Mouse (Mus musculus) bone marrow macrophage, adult 2 months (primary cell): ENCODE measurements around the gene Lrrc38.

Experiments used
- CTCF ChIP-seq: IDR thresholded peaks from 2 replicates; pipeline ENCODE4 v1.5.1; 2012; ENCODE audit warnings: low read depth, mild to moderate bottlenecking, low read length, moderate library complexity
- POLR2A ChIP-seq: IDR thresholded peaks from 2 replicates; pipeline ENCODE4 v1.6.1; 2012; ENCODE audit warnings: mild to moderate bottlenecking, low read depth, low read length, borderline replicate concordance

DNA sequence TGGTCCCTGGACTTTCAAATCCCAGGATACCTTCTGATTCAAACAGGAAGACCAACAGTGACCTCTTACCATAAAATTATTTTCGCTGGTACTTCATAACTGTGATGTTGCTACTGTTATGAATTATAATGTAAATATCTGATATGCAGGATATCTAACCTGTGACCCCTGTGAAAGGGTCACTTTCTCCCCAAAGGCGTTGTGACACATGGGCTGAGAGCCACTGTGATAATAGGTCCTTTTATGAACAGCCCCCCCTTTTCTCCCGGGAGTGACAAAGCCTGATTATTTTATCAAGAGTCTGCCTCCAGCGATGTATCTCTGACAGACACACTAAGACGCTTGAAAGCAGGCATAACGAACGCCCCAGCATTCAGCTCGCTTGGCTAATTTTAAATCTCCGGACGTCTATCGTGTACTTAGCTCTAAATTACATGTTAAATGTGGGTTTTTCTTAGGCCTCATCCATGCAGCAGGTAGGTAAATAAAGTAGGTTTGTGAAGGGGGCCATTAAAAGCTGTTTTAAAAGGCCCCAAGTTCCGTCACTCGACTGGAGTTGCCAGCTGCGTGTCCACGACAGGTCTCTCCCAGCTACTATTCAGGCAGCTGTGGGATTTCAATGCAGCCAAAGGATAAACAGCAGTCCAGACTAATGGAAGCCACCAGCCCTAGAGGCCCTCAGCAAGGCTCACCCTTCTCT, 24.5 kb upstream of the Lrrc38 start:
- TF ChIP-seq CTCF, result no peak
- TF ChIP-seq POLR2A, result no peak
